Mouse (Mus musculus): ENCODE data around the gene 2410137M14Rik.

Gene 2410137M14Rik

DNA sequence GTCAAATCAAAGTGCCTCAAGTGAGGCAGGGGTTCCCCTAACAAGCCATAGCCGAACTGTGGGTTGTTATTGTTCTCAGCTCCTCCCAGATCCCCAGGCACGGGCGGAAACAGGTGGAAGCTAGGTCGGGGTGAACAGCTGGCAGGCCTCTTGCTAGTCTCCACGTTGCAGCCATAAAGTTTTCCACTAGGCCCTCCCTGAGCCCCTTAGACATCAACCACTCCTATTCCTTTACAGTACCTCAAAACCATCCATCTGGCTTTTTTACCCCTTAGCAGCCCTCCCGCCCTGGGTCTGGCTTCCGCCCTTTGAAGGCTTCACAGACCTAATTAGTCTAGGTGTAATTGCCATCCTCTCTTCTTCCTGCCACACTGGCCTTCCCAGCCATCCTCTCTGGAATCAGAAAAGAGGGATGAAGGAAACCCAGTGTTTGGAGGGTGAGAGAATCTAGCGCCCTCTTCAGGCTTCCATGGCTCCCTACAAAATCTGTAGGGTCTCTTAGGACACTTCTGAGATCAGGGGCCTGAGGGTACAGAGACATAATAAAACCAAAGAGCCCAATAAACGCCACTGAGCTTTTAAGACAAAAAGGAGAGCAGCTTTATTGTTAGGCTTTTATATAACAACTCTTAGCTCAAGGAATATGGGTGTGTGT is 36.8 kb downstream of the 2410137M14Rik start:
- CTCF ChIA-PET: no interaction called here

DNA sequence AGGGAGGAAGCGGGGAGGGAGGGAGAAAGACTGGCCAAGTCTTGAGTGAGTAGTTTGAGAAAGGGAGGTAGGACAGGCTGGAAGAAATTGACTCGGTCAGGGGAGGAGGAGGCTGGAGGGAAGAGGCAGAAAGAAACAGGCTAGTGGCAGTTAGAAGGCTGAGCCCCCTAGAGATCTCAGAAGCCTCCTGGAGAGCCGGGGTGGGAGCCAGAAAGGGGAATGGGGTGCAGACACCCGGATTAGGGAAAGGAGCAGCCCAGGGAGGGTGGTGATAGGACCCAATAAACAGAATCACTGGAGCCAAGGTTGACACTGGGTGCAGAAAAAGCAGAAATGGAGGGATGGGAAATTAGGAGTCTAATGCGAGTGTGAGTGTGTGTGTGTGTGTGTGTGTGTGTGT is 37.3 kb downstream of the 2410137M14Rik start:
- CTCF ChIA-PET: no interaction called here
- POLR2A ChIA-PET: interaction anchor here in 2 of 4 experiments (0.7 to 2.2 kb wide), 10 partner anchors 14 to 254 kb away, joined by 3 to 6 read pairs (median 3); partner anchors contain the start of genes H2-M5 (in 1 of the 2) and Trim15 (in 1 of the 2)

More for the DNA sequence above, 36.8 kb downstream of the 2410137M14Rik start:
- POLR2A ChIA-PET: interaction anchor here in 2 of 4 experiments (0.7 to 1.6 kb wide), 7 partner anchors 13 to 106 kb away, joined by 3 to 6 read pairs (median 3); partner anchors contain the start of genes H2-M5 (in 1 of the 2) and Trim15 (in 1 of the 2)

DNA sequence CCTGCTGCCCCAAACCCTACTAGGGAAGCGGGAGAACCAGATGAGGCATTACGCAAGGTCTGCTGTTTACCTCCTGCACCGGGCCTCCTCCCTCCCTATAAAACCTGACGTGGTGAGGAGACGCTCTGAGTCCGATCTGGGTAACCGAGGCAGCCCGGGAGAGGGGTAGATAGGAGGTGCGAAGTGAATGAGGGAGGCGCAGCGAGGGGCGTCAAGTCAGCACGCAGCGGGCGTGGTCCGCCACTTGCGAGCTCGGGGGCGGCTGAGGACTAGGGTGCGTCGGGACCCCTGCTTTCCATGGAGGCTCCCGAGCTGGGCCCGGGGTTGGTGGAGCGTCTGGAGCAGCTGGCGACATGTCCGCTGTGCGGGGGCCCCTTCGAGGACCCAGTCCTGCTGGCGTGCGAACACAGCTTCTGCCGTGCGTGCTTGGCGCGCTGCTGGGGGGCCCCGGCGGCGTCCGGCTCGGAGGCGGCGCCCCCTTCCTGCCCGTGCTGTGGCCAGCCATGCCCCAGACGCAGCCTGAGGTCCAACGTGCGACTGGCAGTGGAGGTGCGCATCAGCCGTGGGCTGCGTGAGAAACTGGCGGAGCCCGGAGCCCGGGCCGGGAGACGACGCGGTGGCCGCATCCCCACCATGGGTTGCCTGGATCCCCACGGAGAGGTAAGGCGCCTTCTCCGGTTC is 38.1 kb downstream of the 2410137M14Rik start, which contains the start of gene Rnf39:
Gene Rnf39, plus strand, starts transcription at position 128 of the 681 bp plus-strand sequence.
- ChIA-PET POLR2A (interaction anchor here (0.6 to 2.2 kb wide), 15 partner anchors 13 to 255 kb away, joined by 3 to 6 read pairs (median 4); partner anchors contain the start of genes Gabbr1 (in 2 of the 4), Znrd1 (in 1 of the 4) and Znrd1as (in 1 of the 4)), CTCF (interaction anchor here in 2 of 4 experiments (0.5 to 0.6 kb wide), 3 partner anchors 20 to 94 kb away, joined by 3 to 9 read pairs (median 3); no protein-coding TSS in a partner anchor)

DNA sequence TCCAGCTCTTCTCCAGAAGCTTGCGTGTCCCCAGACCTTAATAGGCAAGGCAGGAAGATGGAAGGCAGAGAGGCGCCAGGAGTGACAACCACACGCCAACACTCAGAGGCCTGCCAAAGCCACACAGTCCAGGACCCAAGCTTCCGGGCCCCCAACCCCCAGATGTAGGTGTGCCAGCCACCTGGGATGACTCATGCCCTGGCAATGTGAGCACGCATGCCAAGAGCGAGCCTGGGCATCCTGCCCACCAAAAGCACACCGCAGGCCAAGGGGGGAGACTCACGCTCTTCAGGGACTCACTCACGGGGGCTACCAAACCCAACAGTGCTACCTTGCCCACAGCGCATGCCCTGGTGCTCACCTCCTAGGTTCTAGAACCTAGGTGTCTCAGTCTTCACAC is 38.6 kb downstream of the 2410137M14Rik start:
- POLR2A ChIA-PET: interaction anchor here (0.5 to 2.2 kb wide), 15 partner anchors 10 to 729 kb away, joined by 3 to 6 read pairs (median 3); partner anchors contain the start of genes Gabbr1 (in 2 of the 4), Mog (in 1 of the 4), Ppp1r11 (in 1 of the 4) and Znrd1 (in 1 of the 4)
- CTCF ChIA-PET: interaction anchor here in 3 of 4 experiments (0.5 to 0.9 kb wide), 5 partner anchors 19 to 142 kb away, joined by 3 to 9 read pairs (median 3); no protein-coding TSS in a partner anchor

DNA sequence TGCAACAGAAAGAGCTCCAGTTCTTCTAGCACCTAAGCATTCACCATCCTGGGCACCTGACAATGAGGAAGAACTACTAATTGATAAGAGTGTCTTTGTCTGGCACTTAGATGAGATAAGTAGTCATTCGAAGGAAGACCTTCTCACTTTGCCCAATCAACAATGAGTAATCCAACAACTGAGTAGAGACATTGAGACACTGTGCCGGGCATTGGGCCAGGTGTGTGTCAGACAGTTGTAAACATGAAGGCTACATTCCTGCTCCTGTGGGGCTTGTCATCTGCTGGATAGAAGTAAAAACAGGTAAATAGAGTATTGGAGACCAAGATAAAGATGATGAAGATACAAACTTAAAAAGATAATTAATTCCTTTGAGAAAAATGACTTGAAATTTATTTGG is 43.0 kb downstream of the 2410137M14Rik start:
- POLR2A ChIA-PET: interaction anchor here in 1 of 4 experiments (1.0 to 1.4 kb wide), 2 partner anchors 17 to 20 kb away, joined by 3 to 7 read pairs; partner anchors contain the start of genes Znrd1 and Znrd1as
- CTCF ChIA-PET: no interaction called here

DNA sequence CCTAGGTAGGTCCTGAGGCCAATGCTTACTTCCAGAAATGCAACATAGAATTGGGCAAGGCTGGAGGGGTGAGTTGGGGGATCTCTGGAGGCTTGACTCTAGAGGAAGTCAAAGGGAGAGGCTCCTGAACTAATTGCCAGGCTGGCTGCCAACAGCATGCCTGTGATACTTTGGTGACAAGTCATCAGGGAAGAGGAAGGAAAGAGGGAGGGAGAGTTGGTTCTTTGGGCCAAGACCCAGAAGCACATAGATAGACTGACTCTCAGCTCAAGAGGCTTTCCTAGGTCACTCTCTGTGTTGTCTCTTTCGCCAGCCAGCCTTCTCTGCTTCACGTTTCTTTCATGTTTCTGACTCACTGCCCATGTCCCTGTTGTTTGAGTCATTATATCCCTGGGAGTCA is 49.2 kb downstream of the 2410137M14Rik start:
- CTCF ChIA-PET: interaction anchor here in 1 of 4 experiments (0.9 kb wide), 1 partner anchor 39 kb away, joined by 3 read pairs; no protein-coding TSS in a partner anchor
- POLR2A ChIA-PET: interaction anchor here in 3 of 4 experiments (0.5 to 2.6 kb wide), 4 partner anchors 10 to 119 kb away, joined by 3 to 10 read pairs (median 4); no protein-coding TSS in a partner anchor

DNA sequence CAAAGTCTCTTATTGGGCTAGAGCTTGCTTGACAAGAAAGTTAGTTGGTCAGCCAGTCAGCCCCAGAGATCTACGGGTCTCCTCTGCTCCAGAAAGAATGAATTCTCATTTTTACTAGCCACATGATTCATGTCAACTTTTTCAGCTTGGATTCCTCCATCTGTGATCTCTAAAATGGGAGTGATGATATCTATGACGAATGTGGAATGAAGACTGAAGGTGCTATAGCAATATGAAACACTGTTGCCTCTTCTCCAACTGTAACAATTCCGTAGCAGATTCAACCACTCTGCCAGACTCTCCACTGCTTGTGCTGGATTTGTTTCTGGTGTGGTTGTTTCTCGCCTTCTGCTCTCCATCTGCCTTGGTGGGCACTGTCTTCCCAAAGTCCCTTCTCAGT is 49.9 kb downstream of the 2410137M14Rik start:
- CTCF ChIA-PET: interaction anchor here in 2 of 4 experiments (1.1 to 2.3 kb wide), 2 partner anchors 15 to 16 kb away, joined by 4 to 12 read pairs; no protein-coding TSS in a partner anchor
- POLR2A ChIA-PET: interaction anchor here in 3 of 4 experiments (0.6 to 2.6 kb wide), 5 partner anchors 10 to 285 kb away, joined by 3 to 10 read pairs (median 5); no protein-coding TSS in a partner anchor

DNA sequence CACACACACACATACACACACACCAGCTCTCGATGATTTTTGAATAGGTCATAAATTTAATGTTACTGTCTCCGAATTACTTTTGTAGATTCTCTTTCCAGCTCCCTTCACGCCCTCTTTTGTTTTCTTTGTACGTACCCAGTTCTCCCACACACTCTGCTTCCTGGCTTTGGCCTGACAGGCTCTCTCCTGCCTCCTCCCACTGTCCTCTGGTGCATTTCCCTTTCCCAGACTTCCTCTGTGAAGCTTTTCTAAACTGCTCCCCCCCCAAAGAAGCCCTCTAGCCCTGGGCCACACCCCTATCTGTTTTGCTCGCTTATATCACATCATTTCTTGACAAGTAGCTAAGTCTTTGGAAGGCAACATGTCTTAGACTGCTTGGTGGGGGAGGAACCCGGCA is 50.8 kb downstream of the 2410137M14Rik start:
- POLR2A ChIA-PET: interaction anchor here in 3 of 4 experiments (0.6 to 2.6 kb wide), 14 partner anchors 8 to 121 kb away, joined by 3 to 10 read pairs (median 3); partner anchors contain the start of genes H2-M5 (in 1 of the 3), Rnf39 (in 1 of the 3) and Trim26 (in 1 of the 3)
- CTCF ChIA-PET: interaction anchor here in 3 of 4 experiments (0.6 to 2.3 kb wide), 4 partner anchors 16 to 155 kb away, joined by 3 to 12 read pairs (median 4); no protein-coding TSS in a partner anchor

DNA sequence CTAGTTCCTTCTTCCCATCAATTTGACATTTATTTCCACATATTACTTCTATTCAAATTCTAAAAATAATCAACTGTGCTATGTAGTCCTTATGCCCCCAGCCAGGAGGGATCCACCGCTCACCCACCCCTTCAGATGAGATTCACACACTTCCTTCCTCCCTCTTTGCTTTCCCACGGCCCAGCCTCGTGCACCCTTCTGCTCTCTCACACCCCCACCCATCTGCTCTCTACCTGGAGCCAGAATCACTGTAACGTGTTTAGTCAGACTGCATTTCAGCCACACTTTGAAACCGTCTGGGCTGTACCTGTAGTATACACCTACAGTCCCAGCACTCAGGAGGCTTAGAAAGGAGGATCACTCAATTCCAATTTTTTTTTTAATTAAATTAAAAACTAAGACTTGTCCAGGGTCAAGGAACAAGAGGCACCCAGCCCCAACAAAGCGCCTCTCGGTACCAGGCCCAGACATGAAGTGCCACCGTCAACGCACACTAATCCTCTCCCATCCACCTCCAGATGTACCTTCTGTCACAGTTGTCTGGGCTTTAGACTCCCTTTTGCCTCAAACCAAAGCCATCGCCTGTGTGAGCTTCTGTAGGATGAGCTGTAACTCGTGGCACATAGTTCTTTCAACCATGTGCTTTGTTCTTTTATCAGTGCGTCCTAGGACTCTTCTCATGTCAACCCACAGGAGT is 51.7 kb downstream of the 2410137M14Rik start:
- ChIA-PET POLR2A (interaction anchor here in 3 of 4 experiments (0.7 to 2.6 kb wide), 10 partner anchors 8 to 121 kb away, joined by 3 to 10 read pairs (median 3); partner anchors contain the start of genes H2-M5 (in 1 of the 3) and Rnf39 (in 1 of the 3)), CTCF (interaction anchor here in 2 of 4 experiments (0.8 to 2.3 kb wide), 3 partner anchors 15 to 156 kb away, joined by 3 to 12 read pairs (median 4); no protein-coding TSS in a partner anchor)

All from embryonic stem cell, embryonic (primary cell).